Mouse (Mus musculus): Measurements from ENCODE around the gene Adam34. TPM values are rescaled to one million over a fixed set of nuclear protein-coding genes. Genes with fewer than 3 reads are reported as not detected.
"Not testable (repeated sequence)": the region's sequence is repeated elsewhere in the genome, so short reads cannot be mapped to it uniquely, and the experiment has no call there.

Gene Adam34
- polyA plus RNA-seq (2016; fragmentation: Nextera tagmentation; extraction: Ambion mirVana): not detected in 2 replicates

- no peaks in the 10 kb centered on the region for H3K36me3 ChIP-seq
- no peak within 1 kb of the TSS for H3K4me2 ChIP-seq (replicated peaks)
- no peaks in the 10 kb centered on the region for H3K9me3 ChIP-seq (replicated peaks)
- H3K27me3 ChIP-seq: no peaks in the 10 kb centered on the region
- ATAC-seq (ENCODE audit: low FRiP score): no peak
- H3K27ac ChIP-seq: no peak within 1 kb of the TSS
- no peak within 1 kb of the TSS for H3K9ac ChIP-seq
- H3K4me3 ChIP-seq: no peak within 1 kb of the TSS
- no peaks in the 10 kb centered on the region for H3K4me1 ChIP-seq
These were observed at the start of gene Adam34 for GRCm38 (mm10) chr8:43709949-43710348. Gene Adam34, minus strand, starts transcription at chr8:43710049.

- Histone ChIP-seq H3K36me3 (no peaks in the 10 kb centered on the region), H3K4me3 (no peak within 1 kb of the TSS), H3K27ac (no peak within 1 kb of the TSS), H3K4me1 (no peaks in the 10 kb centered on the region), H3K27me3 (no peaks in the 10 kb centered on the region), H3K9me3 (replicated peaks) (no peaks in the 10 kb centered on the region), H3K4me2 (replicated peaks) (no peak within 1 kb of the TSS), H3K9ac (no peak within 1 kb of the TSS)
- WGBS: 91% methylated on average over 3 of the region's 3 CpGs
- no peak for ATAC-seq (ENCODE audit: low FRiP score)
These were observed 82.7 kb downstream of the Adam34 start, which contains the start of gene Gm5346 for GRCm38 (mm10) chr8:43627176-43627575. Gene Gm5346, minus strand, starts transcription at chr8:43627276.

GRCm38 (mm10) chr8:43616046-43616445, 93.8 kb downstream of the Adam34 start:
- Histone ChIP-seq H3K27ac (no peak overlapping the region), H3K4me2 (replicated peaks) (no peak overlapping the region), H3K9ac (no peak overlapping the region), H3K4me3 (no peak overlapping the region), H3K36me3 (no peaks in the 10 kb centered on the region), H3K9me3 (replicated peaks) (no peaks in the 10 kb centered on the region), H3K4me1 (no peaks in the 10 kb centered on the region), H3K27me3 (no peaks in the 10 kb centered on the region)
- WGBS: 81% methylated on average over 1 of the region's 1 CpGs
- no peak for ATAC-seq (ENCODE audit: low FRiP score)

GRCm38 (mm10) chr8:43603657-43604056, 106.2 kb downstream of the Adam34 start:
- WGBS: 88% methylated on average over 13 of the region's 13 CpGs
- not testable (repeated sequence) for ATAC-seq (ENCODE audit: low FRiP score)

GRCm38 (mm10) chr8:43603166-43603565, 106.7 kb downstream of the Adam34 start:
- not testable (repeated sequence) for ATAC-seq (ENCODE audit: low FRiP score); H3K9ac ChIP-seq; H3K9me3 ChIP-seq (replicated peaks); H3K27ac ChIP-seq; H3K4me3 ChIP-seq; H3K4me2 ChIP-seq (replicated peaks); H3K4me1 ChIP-seq; H3K27me3 ChIP-seq; H3K36me3 ChIP-seq
- 92% methylated on average over 15 of the region's 15 CpGs for WGBS

More at GRCm38 (mm10) chr8:43603657-43604056, 106.2 kb downstream of the Adam34 start:
- H3K4me1 ChIP-seq; H3K27me3 ChIP-seq; H3K36me3 ChIP-seq; H3K4me2 ChIP-seq (replicated peaks); H3K4me3 ChIP-seq; H3K9ac ChIP-seq; H3K27ac ChIP-seq; H3K9me3 ChIP-seq (replicated peaks): not testable (repeated sequence)

Other genes with a start within 250 kb of the Adam34 start
- gene Adam26b, start 181.9 kb downstream of the Adam34 start, polyA plus RNA-seq (2016; fragmentation: Nextera tagmentation; extraction: Ambion mirVana): not detected in 2 replicates
- not detected in 2 replicates for gene Adam26a, start 133.3 kb downstream of the Adam34 start, polyA plus RNA-seq (2016; fragmentation: Nextera tagmentation; extraction: Ambion mirVana)
- gene Gm5346, start 82.8 kb downstream of the Adam34 start, polyA plus RNA-seq (2016; fragmentation: Nextera tagmentation; extraction: Ambion mirVana): not detected in 2 replicates